Mouse (Mus musculus) limb, embryonic 14.5 days (tissue): ENCODE measurements around the gene Pidd1. TPM values are rescaled to one million over a fixed set of nuclear protein-coding genes. Genes with fewer than 3 reads are reported as not detected.
A peak's percentile ranks its signal among the peaks of the same experiment; 100 is the strongest.

Experiments
- ATAC-seq: fragments of 200-750 bp; cut with Nextera tagmentation; 2 replicates; pipeline ENCODE4 v1.8.0; 2017; ENCODE audit warnings: low read depth, moderate number of reproducible peaks, moderate TSS enrichment; ENCODE audit not compliant: low FRiP score
- DNase-seq: peaks from one replicate; pipeline ENCODE4 v3.0.0-alpha.2; 2015; ENCODE audit warnings: low spot score
- H3K27ac ChIP-seq: fragments of 300-500 bp; sonication (generic); replicated peaks from 2 replicates; pipeline ENCODE4 v1.5.1; 2014; ENCODE audit warnings: low read depth, mild to moderate bottlenecking, low read length, moderate library complexity, mixed read lengths
- H3K27me3 ChIP-seq: fragments of 300-500 bp; sonication (generic); 2 replicates; pipeline ENCODE4 v1.6.1; 2014; ENCODE audit warnings: low read length, mixed read lengths; ENCODE audit not compliant: control insufficient read depth, insufficient read depth
- H3K36me3 ChIP-seq: fragments of 300-500 bp; sonication (generic); 2 replicates; pipeline ENCODE4 v1.6.1; 2014; ENCODE audit warnings: mild to moderate bottlenecking, low read length, moderate library complexity, mixed read lengths; ENCODE audit not compliant: control insufficient read depth, insufficient read depth
- H3K4me1 ChIP-seq: fragments of 300-500 bp; sonication (generic); 2 replicates; pipeline ENCODE4 v1.6.1; 2014; ENCODE audit warnings: antibody characterized with exemption, low read length, mixed read lengths; ENCODE audit not compliant: control insufficient read depth, insufficient read depth
- H3K4me2 ChIP-seq: fragments of 300-500 bp; sonication (generic); replicated peaks from 2 replicates; pipeline ENCODE4 v1.6.1; 2014; ENCODE audit warnings: low read depth, mild to moderate bottlenecking, low read length, moderate library complexity; ENCODE audit not compliant: severe bottlenecking
- H3K4me3 ChIP-seq: fragments of 300-500 bp; sonication (generic); replicated peaks from 2 replicates; pipeline ENCODE4 v1.5.1; 2014; ENCODE audit warnings: low read length
- H3K9ac ChIP-seq: fragments of 300-500 bp; sonication (generic); 2 replicates; pipeline ENCODE4 v1.6.1; 2014; ENCODE audit warnings: mild to moderate bottlenecking, low read depth, low read length, moderate library complexity; ENCODE audit not compliant: severe bottlenecking
- H3K9me3 ChIP-seq: fragments of 300-500 bp; sonication (generic); 2 replicates; pipeline ENCODE4 v1.6.1; 2016; ENCODE audit warnings: low read length; ENCODE audit not compliant: control insufficient read depth
- POLR2A ChIP-seq: fragments of 200-500 bp; IDR thresholded peaks from 2 replicates; pipeline ENCODE4 v1.8.0; 2012; ENCODE audit warnings: inconsistent platforms, mild to moderate bottlenecking, moderate library complexity, borderline replicate concordance; ENCODE audit not compliant: insufficient read depth, insufficient read length; ENCODE audit errors: extremely low read depth
- WGBS: fragments of 180-500 bp; shearing (Covaris S2); extraction: QIAGEN DNeasy Blood & Tissue Kit; methylation state at CpG from one replicate; pipeline ENCODE4 v1.1.7; 2014; 5-methylcytosine and 5-hydroxymethylcytosine counted together
- polyA plus RNA-seq, 2 experiments: library from polyadenylated mRNA; depleted of rRNA in 1 of 2; stranded (reverse) in 1 of 2; unstranded in 1 of 2; fragments of >200 nt; fragmentation: Nextera tagmentation in 1 of 2; extraction: Ambion mirVana in 1 of 2; gene quantifications; 2 replicates each; pipeline versions ENCODE4 v1.2.1 to v1.2.3; 2012 to 2014

Gene Pidd1
- polyA plus RNA-seq, 2 experiments: 6.9 to 25.0 TPM

- Histone ChIP-seq H3K36me3 (peaks cover 7% of the 10 kb centered on the region), H3K9me3 (no peaks in the 10 kb centered on the region), H3K27ac (no peak overlapping the region), H3K9ac (no peak overlapping the region), H3K4me2 (no peak overlapping the region), H3K4me1 (peaks cover 13% of the 10 kb centered on the region; the same call in 1 of the 2 replicates), H3K27me3 (peaks cover 26% of the 10 kb centered on the region), H3K4me3 (no peak overlapping the region)
- TF ChIP-seq POLR2A: no peak
- 72% methylated on average over 15 of the region's 15 CpGs for WGBS
- ATAC-seq: no peak
- no peak for DNase-seq
Measured at GRCm38 (mm10) chr7:141457986-141458660, 14.3 kb upstream of the Pidd1 start.

DNA sequence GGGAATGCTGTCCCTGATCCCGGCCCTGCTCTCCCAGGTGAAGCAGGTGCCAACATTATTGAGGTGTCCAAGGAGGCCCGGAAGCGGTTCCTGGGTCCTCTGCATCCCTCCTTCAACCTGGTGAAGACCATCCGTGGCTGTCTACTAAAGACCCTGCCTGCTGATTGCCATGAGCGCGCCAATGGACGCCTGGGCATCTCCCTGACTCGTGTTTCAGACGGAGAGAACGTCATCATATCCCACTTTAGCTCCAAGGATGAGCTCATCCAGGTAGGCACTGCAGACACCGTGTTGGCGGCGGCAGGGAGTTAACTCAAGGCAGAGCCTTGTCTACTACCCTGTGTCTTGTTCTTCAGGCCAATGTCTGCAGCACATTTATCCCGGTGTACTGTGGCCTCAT is 13.4 kb upstream of the Pidd1 start:
- TF ChIP-seq POLR2A: no peak
- H3K4me3 ChIP-seq: no peak overlapping the region
- H3K27ac ChIP-seq: no peak overlapping the region
- H3K9me3 ChIP-seq: no peaks in the 10 kb centered on the region
- DNase-seq (no peak), ATAC-seq (no peak)
- H3K9ac ChIP-seq: no peak overlapping the region
- H3K27me3 ChIP-seq: peaks cover 17% of the 10 kb centered on the region
- WGBS: 93% methylated on average over 14 of the region's 14 CpGs
- peaks cover 9% of the 10 kb centered on the region for H3K36me3 ChIP-seq
- H3K4me1 ChIP-seq: peaks cover 13% of the 10 kb centered on the region; the same call in 1 of the 2 replicates
- no peak overlapping the region for H3K4me2 ChIP-seq

DNA sequence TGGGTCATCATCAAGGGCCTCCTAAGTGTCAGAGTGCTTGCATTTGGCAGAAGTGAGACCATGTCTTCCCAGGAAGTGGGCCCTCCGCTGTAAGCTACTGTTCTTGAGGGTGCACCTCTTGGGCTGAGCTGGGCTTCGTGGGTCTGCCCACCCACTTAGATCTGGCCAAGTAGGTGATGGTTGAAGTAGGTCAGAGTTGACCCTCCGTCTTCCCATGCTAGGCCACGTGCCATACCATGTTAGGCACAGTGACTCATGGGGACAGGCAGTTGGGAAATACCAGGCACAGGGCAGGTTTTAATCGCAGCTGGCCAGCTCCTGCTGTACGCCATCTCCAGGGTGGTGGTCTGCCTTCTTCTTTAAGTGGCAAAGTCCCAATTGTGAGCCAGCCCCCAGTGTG is 12.9 kb upstream of the Pidd1 start:
- Histone ChIP-seq H3K4me3 (no peak overlapping the region), H3K27me3 (peaks cover 12% of the 10 kb centered on the region), H3K36me3 (peaks cover 14% of the 10 kb centered on the region), H3K4me2 (no peak overlapping the region), H3K9ac (no peak overlapping the region), H3K4me1 (peaks cover 8% of the 10 kb centered on the region; the same call in 1 of the 2 replicates), H3K27ac (no peak overlapping the region), H3K9me3 (no peaks in the 10 kb centered on the region)
- no peak for ATAC-seq
- no peak for DNase-seq
- no peak for TF ChIP-seq POLR2A
- WGBS: 87% methylated on average over 6 of the region's 6 CpGs

GRCm38 (mm10) chr7:141455610-141456314 is 11.9 kb upstream of the Pidd1 start:
- 0 out of 2 replicates have a peak, but pooled peaks cover 6% of the 10 kb centered on the region for H3K4me1 ChIP-seq
- DNase-seq: no peak
- no peak for TF ChIP-seq POLR2A
- peaks cover 2% of the 10 kb centered on the region for H3K27me3 ChIP-seq
- ATAC-seq: no peak
- H3K4me2 ChIP-seq: peak overlapping the region; percentile 92
- H3K27ac ChIP-seq: no peak overlapping the region
- WGBS: 1% methylated on average over 23 of the region's 23 CpGs
- peak overlapping the region; percentile 57 for H3K4me3 ChIP-seq
- peak overlapping the region; percentile 56 for H3K9ac ChIP-seq
- peaks cover 24% of the 10 kb centered on the region for H3K36me3 ChIP-seq
- H3K9me3 ChIP-seq: no peaks in the 10 kb centered on the region

- peaks cover 31% of the 10 kb centered on the region for H3K36me3 ChIP-seq
- H3K9me3 ChIP-seq: no peaks in the 10 kb centered on the region
- 3% methylated on average over 45 of the region's 45 CpGs for WGBS
- H3K4me1 ChIP-seq: 0 out of 2 replicates have a peak, but pooled peaks cover 6% of the 10 kb centered on the region
- H3K9ac ChIP-seq: peak within 1 kb of the TSS; percentile 56
- no peaks in the 10 kb centered on the region for H3K27me3 ChIP-seq
- TF ChIP-seq POLR2A: peak; percentile 69; the same call in 1 of the 2 replicates
- ATAC-seq: peak; percentile 87
- peak within 1 kb of the TSS; percentile 57 for H3K4me3 ChIP-seq
- H3K4me2 ChIP-seq: peak within 1 kb of the TSS; percentile 92
- no peak within 1 kb of the TSS for H3K27ac ChIP-seq
- DNase-seq: peak; percentile 90
Measured at GRCm38 (mm10) chr7:141454967-141455551, 11.2 kb upstream of the Pidd1 start, which contains the start of gene Pnpla2. Pnpla2 (plus strand) TSS chr7:141455198.
